Mouse (Mus musculus) gastrocnemius, adult 18-20 months (tissue): ENCODE measurements around the gene Exo1. TPM values are rescaled to one million over a fixed set of nuclear protein-coding genes. Genes with fewer than 3 reads are reported as not detected.

Experiments
- DNase-seq: peaks from one replicate; pipeline ENCODE4 v3.0.0; 2021; ENCODE audit warnings: low spot score
- long read RNA-seq, 2 experiments: library from polyadenylated mRNA; stranded (forward); transcript quantifications; one replicate each; pipeline ENCODE4 v2.0.0; 2021
- total RNA-seq, 2 experiments: library from RNA; stranded (reverse); gene quantifications; 2 replicates each; pipeline ENCODE4 v1.2.3; 2021

Gene Exo1
- total RNA-seq: not detected
- long read RNA-seq, experiment 1: 0 reads
- long read RNA-seq, experiment 2: 0 reads

- DNase-seq: peak; percentile 87
Measured at GRCm38 (mm10) chr1:175880453-175881296, at the start of gene Exo1. Exo1 (plus strand) TSS chr1:175880581.

- no peak for DNase-seq
Measured at GRCm38 (mm10) chr1:175855515-175855914, 24.9 kb upstream of the Exo1 start.

- DNase-seq: no peak
Measured at GRCm38 (mm10) chr1:175867050-175867449, 13.3 kb upstream of the Exo1 start.

GRCm38 (mm10) chr1:175867558-175867957, 12.8 kb upstream of the Exo1 start:
- peak; percentile 5 for DNase-seq

GRCm38 (mm10) chr1:175870716-175871115, 9.7 kb upstream of the Exo1 start:
- no peak for DNase-seq

- no peak for DNase-seq
Measured at GRCm38 (mm10) chr1:175872028-175872816, 8.2 kb upstream of the Exo1 start.

GRCm38 (mm10) chr1:175883398-175883797, 3.0 kb downstream of the Exo1 start:
- no peak for DNase-seq

GRCm38 (mm10) chr1:175893263-175893662, 12.9 kb downstream of the Exo1 start:
- DNase-seq: no peak

- DNase-seq: no peak
Measured at GRCm38 (mm10) chr1:175893726-175894125, 13.3 kb downstream of the Exo1 start.

- DNase-seq: no peak
Measured at GRCm38 (mm10) chr1:175911207-175911606, 30.8 kb downstream of the Exo1 start.

GRCm38 (mm10) chr1:175912038-175912437, 31.7 kb downstream of the Exo1 start:
- DNase-seq: no peak

GRCm38 (mm10) chr1:175913728-175914303, 33.4 kb downstream of the Exo1 start:
- DNase-seq: no peak

- no peak for DNase-seq
Measured at GRCm38 (mm10) chr1:175920029-175920428, 39.6 kb downstream of the Exo1 start, which contains the start of gene Gm38100. Gm38100 (plus strand) TSS chr1:175920329.

- no peak for DNase-seq
Measured at GRCm38 (mm10) chr1:175921091-175921490, 40.7 kb downstream of the Exo1 start.

GRCm38 (mm10) chr1:175923848-175924787, 43.7 kb downstream of the Exo1 start:
- DNase-seq: peak; percentile 68

GRCm38 (mm10) chr1:175931391-175931790, 51.0 kb downstream of the Exo1 start:
- DNase-seq: peak; percentile 7

- peak; percentile 70 for DNase-seq
Measured at GRCm38 (mm10) chr1:175936282-175936737, 55.9 kb downstream of the Exo1 start.

GRCm38 (mm10) chr1:175938731-175939130, 58.4 kb downstream of the Exo1 start:
- no peak for DNase-seq

GRCm38 (mm10) chr1:175943168-175943567, 62.8 kb downstream of the Exo1 start:
- no peak for DNase-seq

GRCm38 (mm10) chr1:175946718-175947315, 66.4 kb downstream of the Exo1 start:
- no peak for DNase-seq
